Mouse (Mus musculus): ENCODE results near the gene Slc7a6os. TPM values are rescaled to one million over a fixed set of nuclear protein-coding genes. Genes with fewer than 3 reads are reported as not detected.

Slc7a6os gene
- 40.5 and 53.3 TPM in 2 replicates for total RNA-seq (2014; rRNA removed)
- polyA plus RNA-seq (2015; fragmentation: Nextera tagmentation; extraction: Ambion mirVana): 33.8 and 35.2 TPM in 2 replicates

- H3K9ac ChIP-seq (replicated peaks; ENCODE audit: low read length, poor library complexity, severe bottlenecking): peak within 1 kb of the TSS; percentile 90
- H3K27me3 ChIP-seq (ENCODE audit: insufficient read depth, low read length): no peaks in the 10 kb centered on the region
- H3K4me1 ChIP-seq (ENCODE audit: insufficient read depth, low read length): peaks cover 7% of the 10 kb centered on the region
- peak within 1 kb of the TSS; percentile 76 for H3K4me2 ChIP-seq (ENCODE audit: low read depth, low read length, poor library complexity, severe bottlenecking)
- no peak for TF ChIP-seq CTCF (IDR thresholded peaks at IDR 0.05)
- peak within 1 kb of the TSS; percentile 96 for H3K27ac ChIP-seq (ENCODE audit: low read depth, low read length)
- H3K4me3 ChIP-seq (ENCODE audit: low read depth, low read length): peak within 1 kb of the TSS; percentile 80
- DNase-seq (ENCODE audit: low spot score) (peak; percentile 97), ATAC-seq (ENCODE audit: low FRiP score) (peak; percentile 98)
- WGBS: under 1% methylated on average over 52 of the region's 52 CpGs
- H3K36me3 ChIP-seq (ENCODE audit: insufficient read depth, low read length): peaks cover 12% of the 10 kb centered on the region
- no peaks in the 10 kb centered on the region for H3K9me3 ChIP-seq (ENCODE audit: low read length)
Observed at GRCm38 (mm10) chr8:106210821-106211345, at the start of gene Slc7a6os, which contains the start of gene Prmt7. Slc7a6os (minus strand) TSS chr8:106210935. Prmt7 (plus strand) TSS chr8:106210936.

GRCm38 (mm10) chr8:106259579-106260255 is 49.0 kb upstream of the Slc7a6os start:
- DNase-seq (ENCODE audit: low spot score) (no peak), ATAC-seq (ENCODE audit: low FRiP score) (no peak)

GRCm38 (mm10) chr8:106258169-106258568 is 47.4 kb upstream of the Slc7a6os start:
- H3K27ac ChIP-seq (ENCODE audit: low read depth, low read length): no peak overlapping the region
- ATAC-seq (ENCODE audit: low FRiP score): no peak
- no peak overlapping the region for H3K9ac ChIP-seq (replicated peaks; ENCODE audit: low read length, poor library complexity, severe bottlenecking)
- H3K27me3 ChIP-seq (ENCODE audit: insufficient read depth, low read length): no peaks in the 10 kb centered on the region
- no peak for DNase-seq (ENCODE audit: low spot score)
- no peaks in the 10 kb centered on the region for H3K4me1 ChIP-seq (ENCODE audit: insufficient read depth, low read length)
- H3K36me3 ChIP-seq (ENCODE audit: insufficient read depth, low read length): peaks cover 63% of the 10 kb centered on the region
- no peak overlapping the region for H3K4me3 ChIP-seq (ENCODE audit: low read depth, low read length)
- 23% methylated on average over 1 of the region's 1 CpGs for WGBS
- H3K9me3 ChIP-seq (ENCODE audit: low read length): no peaks in the 10 kb centered on the region
- H3K4me2 ChIP-seq (ENCODE audit: low read depth, low read length, poor library complexity, severe bottlenecking): no peak overlapping the region
- peak; percentile 60 for TF ChIP-seq CTCF (IDR thresholded peaks at IDR 0.05)

More at GRCm38 (mm10) chr8:106259579-106260255, 49.0 kb upstream of the Slc7a6os start:
- WGBS: 94% methylated on average over 10 of the region's 10 CpGs
- Histone ChIP-seq H3K27me3 (ENCODE audit: insufficient read depth, low read length) (no peaks in the 10 kb centered on the region), H3K36me3 (ENCODE audit: insufficient read depth, low read length) (peaks cover 59% of the 10 kb centered on the region), H3K4me3 (ENCODE audit: low read depth, low read length) (no peak overlapping the region), H3K9ac (replicated peaks; ENCODE audit: low read length, poor library complexity, severe bottlenecking) (no peak overlapping the region), H3K9me3 (ENCODE audit: low read length) (no peaks in the 10 kb centered on the region), H3K4me2 (ENCODE audit: low read depth, low read length, poor library complexity, severe bottlenecking) (no peak overlapping the region), H3K27ac (ENCODE audit: low read depth, low read length) (no peak overlapping the region), H3K4me1 (ENCODE audit: insufficient read depth, low read length) (no peaks in the 10 kb centered on the region)
- no peak for TF ChIP-seq CTCF (IDR thresholded peaks at IDR 0.05)

- Histone ChIP-seq H3K4me2 (ENCODE audit: low read depth, low read length, poor library complexity, severe bottlenecking) (no peak overlapping the region), H3K4me3 (ENCODE audit: low read depth, low read length) (no peak overlapping the region), H3K9ac (replicated peaks; ENCODE audit: low read length, poor library complexity, severe bottlenecking) (no peak overlapping the region), H3K4me1 (ENCODE audit: insufficient read depth, low read length) (no peaks in the 10 kb centered on the region), H3K27ac (ENCODE audit: low read depth, low read length) (peak overlapping the region; percentile 47), H3K9me3 (ENCODE audit: low read length) (no peaks in the 10 kb centered on the region), H3K27me3 (ENCODE audit: insufficient read depth, low read length) (no peaks in the 10 kb centered on the region), H3K36me3 (ENCODE audit: insufficient read depth, low read length) (peaks cover 60% of the 10 kb centered on the region)
- ATAC-seq (ENCODE audit: low FRiP score): no peak
- 65% methylated on average over 4 of the region's 4 CpGs for WGBS
- no peak for TF ChIP-seq CTCF (IDR thresholded peaks at IDR 0.05)
- DNase-seq (ENCODE audit: low spot score): no peak
Observed at GRCm38 (mm10) chr8:106250186-106250585, 39.5 kb upstream of the Slc7a6os start.

GRCm38 (mm10) chr8:106237106-106237505 is 26.4 kb upstream of the Slc7a6os start:
- peaks cover 26% of the 10 kb centered on the region for H3K36me3 ChIP-seq (ENCODE audit: insufficient read depth, low read length)
- no peak for ATAC-seq (ENCODE audit: low FRiP score)
- no peak for DNase-seq (ENCODE audit: low spot score)
- no peak for TF ChIP-seq CTCF (IDR thresholded peaks at IDR 0.05)
- H3K4me1 ChIP-seq (ENCODE audit: insufficient read depth, low read length): no peaks in the 10 kb centered on the region
- H3K9ac ChIP-seq (replicated peaks; ENCODE audit: low read length, poor library complexity, severe bottlenecking): no peak overlapping the region
- no peaks in the 10 kb centered on the region for H3K27me3 ChIP-seq (ENCODE audit: insufficient read depth, low read length)
- H3K9me3 ChIP-seq (ENCODE audit: low read length): no peaks in the 10 kb centered on the region
- H3K27ac ChIP-seq (ENCODE audit: low read depth, low read length): no peak overlapping the region
- WGBS: 93% methylated on average over 5 of the region's 5 CpGs
- H3K4me2 ChIP-seq (ENCODE audit: low read depth, low read length, poor library complexity, severe bottlenecking): no peak overlapping the region
- H3K4me3 ChIP-seq (ENCODE audit: low read depth, low read length): no peak overlapping the region

- 94% methylated on average over 17 of the region's 17 CpGs for WGBS
- H3K9me3 ChIP-seq (ENCODE audit: low read length): no peaks in the 10 kb centered on the region
- no peak overlapping the region for H3K4me2 ChIP-seq (ENCODE audit: low read depth, low read length, poor library complexity, severe bottlenecking)
- DNase-seq (ENCODE audit: low spot score): no peak
- no peaks in the 10 kb centered on the region for H3K27me3 ChIP-seq (ENCODE audit: insufficient read depth, low read length)
- H3K4me3 ChIP-seq (ENCODE audit: low read depth, low read length): no peak overlapping the region
- H3K27ac ChIP-seq (ENCODE audit: low read depth, low read length): no peak overlapping the region
- ATAC-seq (ENCODE audit: low FRiP score): no peak
- H3K36me3 ChIP-seq (ENCODE audit: insufficient read depth, low read length): peaks cover 26% of the 10 kb centered on the region
- H3K9ac ChIP-seq (replicated peaks; ENCODE audit: low read length, poor library complexity, severe bottlenecking): no peak overlapping the region
- no peaks in the 10 kb centered on the region for H3K4me1 ChIP-seq (ENCODE audit: insufficient read depth, low read length)
- TF ChIP-seq CTCF (IDR thresholded peaks at IDR 0.05): no peak
Observed at GRCm38 (mm10) chr8:106234567-106235261, 24.0 kb upstream of the Slc7a6os start.
